Mouse (Mus musculus): ENCODE results near the gene Sf1.

Gene Sf1

GRCm38 (mm10) chr19:6341453-6342077 lies 21.9 kb upstream of the Sf1 start:
- no peak for DNase-seq (ENCODE audit: low read depth, low spot score)

- DNase-seq (ENCODE audit: low read depth, low spot score), result no peak
These were observed 21.1 kb upstream of the Sf1 start for GRCm38 (mm10) chr19:6342276-6342933.

- DNase-seq (ENCODE audit: low read depth, low spot score), result no peak
These were observed 20.2 kb upstream of the Sf1 start for GRCm38 (mm10) chr19:6343066-6343925.

- DNase-seq (ENCODE audit: low read depth, low spot score), result no peak
These were observed 19.5 kb upstream of the Sf1 start for GRCm38 (mm10) chr19:6343996-6344395.

GRCm38 (mm10) chr19:6346023-6346422 lies 17.5 kb upstream of the Sf1 start:
- no peak for DNase-seq (ENCODE audit: low read depth, low spot score)

- no peak for DNase-seq (ENCODE audit: low read depth, low spot score)
These were observed 16.8 kb upstream of the Sf1 start for GRCm38 (mm10) chr19:6346661-6347060.

- DNase-seq (ENCODE audit: low read depth, low spot score), result no peak
These were observed 15.9 kb upstream of the Sf1 start for GRCm38 (mm10) chr19:6347615-6348014.

GRCm38 (mm10) chr19:6348717-6349116 lies 14.8 kb upstream of the Sf1 start:
- no peak for DNase-seq (ENCODE audit: low read depth, low spot score)

- DNase-seq (ENCODE audit: low read depth, low spot score), result no peak
These were observed 14.1 kb upstream of the Sf1 start for GRCm38 (mm10) chr19:6349215-6349983.

- no peak for DNase-seq (ENCODE audit: low read depth, low spot score)
These were observed 11.9 kb upstream of the Sf1 start for GRCm38 (mm10) chr19:6351431-6352106.

- DNase-seq (ENCODE audit: low read depth, low spot score), result no peak
These were observed 11.4 kb upstream of the Sf1 start for GRCm38 (mm10) chr19:6352107-6352505.

- DNase-seq (ENCODE audit: low read depth, low spot score), result no peak
These were observed 9.5 kb upstream of the Sf1 start for GRCm38 (mm10) chr19:6354030-6354429.

- no peak for DNase-seq (ENCODE audit: low read depth, low spot score)
These were observed 2.2 kb upstream of the Sf1 start for GRCm38 (mm10) chr19:6361291-6361690.

- no peak for DNase-seq (ENCODE audit: low read depth, low spot score)
These were observed 439 bp upstream of the Sf1 start for GRCm38 (mm10) chr19:6363091-6363410.

- peak; percentile 78 for DNase-seq (ENCODE audit: low read depth, low spot score)
These were observed 831 bp downstream of the Sf1 start for GRCm38 (mm10) chr19:6364317-6364725.

- no peak for DNase-seq (ENCODE audit: low read depth, low spot score)
These were observed 1.4 kb downstream of the Sf1 start for GRCm38 (mm10) chr19:6364842-6365241.

- no peak for DNase-seq (ENCODE audit: low read depth, low spot score)
These were observed 6.7 kb downstream of the Sf1 start for GRCm38 (mm10) chr19:6370175-6370574.

- no peak for DNase-seq (ENCODE audit: low read depth, low spot score)
These were observed 8.9 kb downstream of the Sf1 start for GRCm38 (mm10) chr19:6372433-6372832.

GRCm38 (mm10) chr19:6373539-6374400 lies 10.3 kb downstream of the Sf1 start:
- peak; percentile 48 for DNase-seq (ENCODE audit: low read depth, low spot score)

- no peak for DNase-seq (ENCODE audit: low read depth, low spot score)
These were observed 11.1 kb downstream of the Sf1 start for GRCm38 (mm10) chr19:6374571-6374970.
